Mouse (Mus musculus) liver, embryonic 11.5 days (tissue): ENCODE measurements around the gene Cyp4a32. TPM values are rescaled to one million over a fixed set of nuclear protein-coding genes. Genes with fewer than 3 reads are reported as not detected.
"Not testable (repeated sequence)": the region's sequence is repeated elsewhere in the genome, so short reads cannot be mapped to it uniquely, and the experiment has no call there.

ENCODE experiments used
- ATAC-seq: fragments of 200-750 bp; cut with Nextera tagmentation; replicated peaks from 2 replicates; pipeline ENCODE4 v1.8.0; 2017; ENCODE audit warnings: moderate number of reproducible peaks, mild to moderate bottlenecking, moderate TSS enrichment, moderate library complexity; ENCODE audit not compliant: low FRiP score
- DNase-seq: peaks from one replicate; pipeline ENCODE4 v3.0.0-alpha.2; 2017; ENCODE audit warnings: low spot score
- H3K27ac ChIP-seq: fragments of 300-500 bp; sonication (generic); 2 replicates; pipeline ENCODE4 v1.5.1; 2014; ENCODE audit warnings: mild to moderate bottlenecking, low read depth, low read length, control low read depth
- H3K27me3 ChIP-seq: fragments of 300-500 bp; sonication (generic); replicated peaks from 2 replicates; pipeline ENCODE4 v1.6.1; 2014; ENCODE audit warnings: low read length, mixed read lengths; ENCODE audit not compliant: control insufficient read depth, insufficient read depth
- H3K36me3 ChIP-seq: fragments of 300-500 bp; sonication (generic); 2 replicates; pipeline ENCODE4 v1.6.1; 2014; ENCODE audit warnings: mild to moderate bottlenecking, low read length, moderate library complexity, mixed read lengths; ENCODE audit not compliant: control insufficient read depth, insufficient read depth
- H3K4me1 ChIP-seq: fragments of 300-500 bp; sonication (generic); replicated peaks from 2 replicates; pipeline ENCODE4 v1.6.1; 2014; ENCODE audit warnings: low read length, mixed read lengths; ENCODE audit not compliant: control insufficient read depth, insufficient read depth
- H3K4me2 ChIP-seq: fragments of 300-500 bp; sonication (generic); 2 replicates; pipeline ENCODE4 v1.6.1; 2014; ENCODE audit warnings: mild to moderate bottlenecking, control low read depth, moderate library complexity
- H3K4me3 ChIP-seq: fragments of 300-500 bp; sonication (generic); 2 replicates; pipeline ENCODE4 v1.5.1; 2014; ENCODE audit warnings: low read depth, low read length, control low read depth
- H3K9ac ChIP-seq: fragments of 300-500 bp; sonication (generic); 2 replicates; pipeline ENCODE4 v1.6.1; 2014; ENCODE audit warnings: low read depth, low read length, control low read depth
- H3K9me3 ChIP-seq: fragments of 300-500 bp; sonication (generic); 2 replicates; pipeline ENCODE4 v1.6.1; 2016; ENCODE audit warnings: low read length, inconsistent platforms, mixed read lengths; ENCODE audit not compliant: control insufficient read depth
- WGBS: fragments of 180-500 bp; shearing (Covaris S2); extraction: QIAGEN DNeasy Blood & Tissue Kit; methylation state at CpG from one replicate; pipeline ENCODE4 v1.1.7; 2014; 5-methylcytosine and 5-hydroxymethylcytosine counted together
- polyA plus RNA-seq: library from polyadenylated mRNA; unstranded; fragments of >200 nt; fragmentation: Nextera tagmentation; extraction: Ambion mirVana; gene quantifications from 2 replicates; pipeline ENCODE4 v1.2.1, GENCODE M21; 2014

Cyp4a32 gene
- polyA plus RNA-seq, 1 experiment from 2014 or later: not detected

DNA sequence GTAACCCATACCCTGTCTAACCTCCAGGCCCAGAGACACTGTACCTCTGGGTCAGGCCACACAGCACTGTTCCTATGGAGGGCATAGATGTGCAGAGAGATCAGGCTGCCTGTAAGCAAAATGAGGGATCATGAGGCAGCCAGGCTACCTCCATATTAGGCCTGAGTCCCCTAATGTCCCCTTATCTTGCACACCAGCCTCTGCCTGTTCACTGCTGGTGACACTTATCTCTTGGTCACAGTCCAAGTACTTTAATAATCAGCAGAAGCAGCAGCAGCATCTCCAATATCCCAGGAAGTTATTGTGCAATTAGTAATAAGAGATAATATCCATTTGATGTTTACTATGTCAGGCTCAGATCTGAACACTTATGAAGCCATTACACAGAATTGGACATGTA lies 17.7 kb upstream of the Cyp4a32 start:
- DNase-seq (no peak), ATAC-seq (peak; percentile 93)
- no peaks in the 10 kb centered on the region for H3K4me1 ChIP-seq
- no peak overlapping the region for H3K27ac ChIP-seq
- no peaks in the 10 kb centered on the region for H3K27me3 ChIP-seq
- no peak overlapping the region for H3K9ac ChIP-seq
- H3K9me3 ChIP-seq: no peaks in the 10 kb centered on the region
- no peaks in the 10 kb centered on the region for H3K36me3 ChIP-seq
- H3K4me2 ChIP-seq: no peak overlapping the region
- no peak overlapping the region for H3K4me3 ChIP-seq

DNA sequence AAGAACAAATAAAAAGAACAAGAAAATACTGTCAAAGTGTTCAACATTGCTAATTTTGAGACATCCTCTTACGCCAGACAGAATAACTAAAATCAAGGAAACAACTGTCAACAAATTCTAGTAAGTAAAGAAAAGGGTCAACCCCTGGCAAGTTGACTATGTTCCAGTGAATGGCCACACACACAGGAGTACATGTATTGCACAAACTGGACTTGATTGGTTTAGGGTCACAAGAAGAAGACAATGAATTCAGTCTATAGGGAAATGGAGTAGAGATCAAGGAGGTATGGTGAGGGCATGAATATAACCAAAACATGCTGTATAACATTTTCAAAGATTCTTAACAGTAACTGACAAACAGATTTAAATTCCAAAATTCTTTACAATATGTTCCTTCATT lies 4.4 kb upstream of the Cyp4a32 start:
- H3K27me3 ChIP-seq: no peaks in the 10 kb centered on the region
- H3K9me3 ChIP-seq: no peaks in the 10 kb centered on the region
- DNase-seq (no peak), ATAC-seq (no peak)
- 90% methylated on average over 1 of the region's 1 CpGs for WGBS
- no peak overlapping the region for H3K4me2 ChIP-seq
- no peak overlapping the region for H3K27ac ChIP-seq
- H3K4me1 ChIP-seq: no peaks in the 10 kb centered on the region
- no peak overlapping the region for H3K9ac ChIP-seq
- H3K4me3 ChIP-seq: no peak overlapping the region
- no peaks in the 10 kb centered on the region for H3K36me3 ChIP-seq

DNA sequence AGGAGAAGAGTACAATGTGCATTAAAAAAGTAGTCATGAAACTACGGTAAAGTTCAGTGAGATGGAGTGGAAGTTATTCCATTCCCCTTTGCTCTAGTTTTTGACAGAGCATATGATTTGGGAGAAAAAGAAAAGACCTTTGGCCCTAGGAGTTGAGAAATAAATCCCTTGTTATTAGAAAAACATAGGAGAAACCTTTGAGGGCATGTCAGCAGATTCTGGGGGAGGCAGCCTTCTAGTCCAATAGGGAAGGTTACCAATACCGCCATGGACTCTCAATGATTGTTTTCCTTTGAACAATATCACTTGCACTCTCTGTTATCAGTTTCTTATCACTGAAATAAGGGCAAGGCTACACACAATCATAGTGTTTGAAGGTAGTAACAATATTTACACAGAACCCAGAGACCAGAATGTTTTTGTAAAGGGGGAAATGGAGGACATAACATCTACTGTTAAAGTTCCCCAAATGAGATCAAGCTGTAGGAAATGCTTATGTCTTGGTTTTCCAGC lies 3.9 kb upstream of the Cyp4a32 start:
- ATAC-seq (no peak), DNase-seq (no peak)
- Histone ChIP-seq H3K9ac (no peak overlapping the region), H3K27ac (no peak overlapping the region), H3K4me3 (no peak overlapping the region), H3K4me1 (no peaks in the 10 kb centered on the region), H3K27me3 (no peaks in the 10 kb centered on the region), H3K4me2 (no peak overlapping the region), H3K36me3 (no peaks in the 10 kb centered on the region), H3K9me3 (no peaks in the 10 kb centered on the region)
- WGBS: 59% methylated on average over 2 of the region's 2 CpGs

DNA sequence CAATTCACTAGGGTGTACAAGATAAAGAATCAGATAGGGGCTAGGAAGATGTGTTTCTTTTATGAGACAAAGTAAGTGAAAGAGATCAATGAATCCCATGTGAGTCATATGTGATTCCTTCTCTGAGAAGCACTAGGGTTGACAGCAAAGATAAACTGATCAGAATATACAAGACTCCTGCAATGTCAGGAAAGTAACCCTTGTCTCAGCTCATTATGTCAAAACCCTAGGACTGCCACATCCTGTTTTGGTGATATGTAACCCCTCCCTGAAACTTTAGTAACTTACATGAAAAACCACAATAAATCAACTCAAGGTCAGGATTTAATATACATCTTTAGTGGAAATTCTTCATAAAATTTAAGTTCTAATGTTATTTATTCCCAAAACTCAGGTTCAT lies 13.2 kb downstream of the Cyp4a32 start:
- DNase-seq (no peak), ATAC-seq (no peak)
- H3K4me2 ChIP-seq: no peak overlapping the region
- H3K36me3 ChIP-seq: no peaks in the 10 kb centered on the region
- no peaks in the 10 kb centered on the region for H3K9me3 ChIP-seq
- H3K4me3 ChIP-seq: no peak overlapping the region
- H3K9ac ChIP-seq: no peak overlapping the region
- no peaks in the 10 kb centered on the region for H3K27me3 ChIP-seq
- H3K27ac ChIP-seq: no peak overlapping the region
- H3K4me1 ChIP-seq: no peaks in the 10 kb centered on the region

DNA sequence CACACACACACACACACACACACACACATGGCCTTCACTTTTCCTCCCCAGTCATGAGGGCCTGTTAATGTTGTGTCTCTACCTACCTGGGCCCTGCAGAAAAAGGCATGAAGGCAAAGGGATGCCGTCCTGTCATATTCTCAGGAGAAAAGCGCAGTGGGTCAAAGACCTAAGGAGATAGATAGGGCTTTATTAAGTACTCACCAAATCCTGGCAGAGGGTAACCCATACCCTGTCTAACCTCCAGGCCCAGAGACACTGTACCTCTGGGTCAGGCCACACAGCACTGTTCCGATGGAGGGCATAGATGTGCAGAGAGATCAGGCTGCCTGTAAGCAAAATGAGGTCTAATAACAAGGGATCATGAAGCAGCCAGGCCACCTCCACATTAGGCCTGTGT lies 24.8 kb downstream of the Cyp4a32 start:
- H3K9ac ChIP-seq, H3K4me2 ChIP-seq, H3K4me1 ChIP-seq, H3K36me3 ChIP-seq, ATAC-seq, H3K27ac ChIP-seq, H3K4me3 ChIP-seq, H3K27me3 ChIP-seq, H3K9me3 ChIP-seq, DNase-seq: not testable (repeated sequence)
- WGBS: 92% methylated on average over 3 of the region's 3 CpGs

DNA sequence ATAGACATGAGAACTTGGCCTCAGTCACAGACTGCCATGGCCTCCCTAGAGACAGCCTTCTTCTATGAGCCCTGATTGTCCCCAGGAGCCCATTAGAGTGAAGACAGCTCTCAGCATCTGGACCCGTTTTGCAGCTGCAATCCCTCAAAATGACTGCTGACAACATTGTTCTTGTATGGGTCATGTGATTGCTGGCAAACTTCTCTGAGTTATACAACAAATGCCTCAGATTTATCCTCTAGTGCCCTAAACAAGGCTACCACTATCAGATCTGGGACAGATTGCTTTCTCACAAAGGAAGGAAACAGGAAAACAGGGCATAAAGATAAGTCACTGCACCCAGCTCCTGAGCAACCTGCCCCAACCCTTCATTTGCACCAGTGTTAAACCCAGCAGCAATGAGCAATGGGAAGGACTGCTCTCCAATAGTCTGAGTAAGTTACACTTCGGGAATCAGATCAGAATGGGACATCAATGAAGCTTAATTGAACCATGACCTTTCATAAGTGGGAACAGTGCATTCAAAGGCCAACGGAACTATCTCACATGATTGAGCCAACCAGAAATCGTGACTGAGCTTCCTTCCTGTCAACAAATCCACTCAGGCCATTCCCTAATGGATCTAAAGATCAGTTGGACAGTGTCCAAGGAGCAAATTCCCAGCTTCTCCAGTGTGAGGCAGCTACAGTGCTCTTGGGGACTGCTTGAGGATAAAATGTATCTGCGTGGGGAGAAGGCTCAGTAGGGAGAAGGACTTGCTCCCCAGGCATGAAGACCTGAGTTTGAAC lies 42.4 kb downstream of the Cyp4a32 start:
- no peaks in the 10 kb centered on the region for H3K27me3 ChIP-seq
- no peaks in the 10 kb centered on the region for H3K9me3 ChIP-seq
- H3K4me1 ChIP-seq: no peaks in the 10 kb centered on the region
- ATAC-seq (peak; percentile 29; the same call in 1 of the 2 replicates), DNase-seq (no peak)
- H3K4me3 ChIP-seq: no peak overlapping the region
- H3K4me2 ChIP-seq: no peak overlapping the region
- H3K36me3 ChIP-seq: no peaks in the 10 kb centered on the region
- H3K27ac ChIP-seq: no peak overlapping the region
- no peak overlapping the region for H3K9ac ChIP-seq
- 37% methylated on average over 5 of the region's 5 CpGs for whole genome bisulfite sequencing

DNA sequence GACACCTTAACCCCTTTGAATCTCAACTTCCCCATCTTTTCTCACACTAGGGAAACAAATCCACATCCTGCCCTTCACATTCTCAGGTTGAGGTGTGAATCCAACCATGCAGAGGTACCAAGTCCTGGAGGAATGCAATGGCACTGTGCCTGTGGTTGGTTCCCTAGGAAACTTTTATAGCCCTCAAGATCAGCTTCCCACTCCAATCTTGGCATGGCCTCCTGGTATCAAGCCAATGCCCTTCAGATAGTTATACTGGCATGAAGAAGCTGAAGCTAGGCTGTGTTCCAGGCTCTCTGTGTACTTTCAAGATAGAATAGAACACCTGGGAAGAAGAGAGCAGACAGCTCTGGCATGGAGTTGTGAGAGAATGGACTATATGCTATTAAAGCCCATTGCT lies 44.6 kb downstream of the Cyp4a32 start:
- Histone ChIP-seq H3K9ac (no peak overlapping the region), H3K4me1 (no peaks in the 10 kb centered on the region), H3K27me3 (no peaks in the 10 kb centered on the region), H3K27ac (no peak overlapping the region), H3K4me3 (no peak overlapping the region), H3K36me3 (no peaks in the 10 kb centered on the region), H3K9me3 (no peaks in the 10 kb centered on the region), H3K4me2 (no peak overlapping the region)
- DNase-seq (no peak), ATAC-seq (no peak)

DNA sequence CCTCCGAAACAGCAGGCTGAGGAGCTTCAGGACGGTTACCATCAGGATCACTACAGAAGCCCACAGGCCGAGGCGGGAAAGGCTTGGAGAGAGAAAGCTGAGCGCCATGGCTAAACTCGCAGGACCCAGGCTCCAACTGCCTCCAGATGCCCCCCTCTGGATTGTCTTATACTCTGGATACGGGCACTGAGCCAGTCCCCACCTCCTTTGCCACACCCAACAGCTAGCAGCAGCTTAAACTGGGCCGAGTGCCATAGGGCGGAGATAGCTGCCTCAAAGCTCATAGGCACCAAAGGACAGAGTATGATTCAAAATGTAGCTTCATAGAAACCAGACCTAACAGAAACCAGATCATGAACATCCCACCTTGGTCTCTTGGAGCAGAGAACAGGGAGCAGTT lies 46.8 kb downstream of the Cyp4a32 start, which contains the start of gene Cyp4b1:
Gene Cyp4b1, minus strand, starts transcription at position 144 of the 400 bp plus-strand sequence.
- no peaks in the 10 kb centered on the region for H3K27me3 ChIP-seq
- no peak within 1 kb of the TSS for H3K4me3 ChIP-seq
- H3K4me2 ChIP-seq: no peak within 1 kb of the TSS
- H3K27ac ChIP-seq: no peak within 1 kb of the TSS
- no peaks in the 10 kb centered on the region for H3K9me3 ChIP-seq
- no peak for ATAC-seq
- 83% methylated on average over 9 of the region's 9 CpGs for WGBS
- H3K36me3 ChIP-seq: no peaks in the 10 kb centered on the region
- H3K4me1 ChIP-seq: no peaks in the 10 kb centered on the region
- no peak for DNase-seq
- H3K9ac ChIP-seq: no peak within 1 kb of the TSS

DNA sequence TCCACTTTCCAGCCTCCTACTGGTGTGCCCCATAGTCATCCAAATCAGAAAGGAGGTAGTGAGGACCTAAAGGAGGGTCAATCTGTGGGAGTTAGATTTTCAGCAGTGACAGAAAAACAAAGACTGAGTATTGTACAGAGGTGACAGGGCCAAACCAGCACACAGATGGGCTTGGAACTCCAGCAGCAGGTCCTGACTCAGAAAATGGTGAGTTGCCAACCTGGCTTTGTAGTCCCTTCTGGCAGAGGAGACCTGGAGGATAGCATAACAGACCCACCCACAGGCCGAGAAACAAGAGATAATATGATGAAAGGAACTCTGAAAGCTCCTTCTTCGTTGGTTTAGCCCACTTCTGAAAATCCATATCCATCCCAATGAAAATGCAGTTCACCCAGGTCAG lies 48.0 kb downstream of the Cyp4a32 start:
- H3K4me3 ChIP-seq: no peak overlapping the region
- no peaks in the 10 kb centered on the region for H3K36me3 ChIP-seq
- no peaks in the 10 kb centered on the region for H3K4me1 ChIP-seq
- DNase-seq: no peak
- no peak for ATAC-seq
- no peaks in the 10 kb centered on the region for H3K9me3 ChIP-seq
- no peak overlapping the region for H3K9ac ChIP-seq
- WGBS: 55% methylated on average over 2 of the region's 2 CpGs
- no peak overlapping the region for H3K4me2 ChIP-seq
- H3K27ac ChIP-seq: no peak overlapping the region
- no peaks in the 10 kb centered on the region for H3K27me3 ChIP-seq
